Mouse (Mus musculus) ZHBTc4 (cell line): ENCODE results near the gene Morc3.

Experiments
- DNase-seq: peaks from one replicate; pipeline ENCODE4 v3.0.0-alpha.2; 2011; ENCODE audit warnings: low read depth, low spot score

Morc3 gene

DNA sequence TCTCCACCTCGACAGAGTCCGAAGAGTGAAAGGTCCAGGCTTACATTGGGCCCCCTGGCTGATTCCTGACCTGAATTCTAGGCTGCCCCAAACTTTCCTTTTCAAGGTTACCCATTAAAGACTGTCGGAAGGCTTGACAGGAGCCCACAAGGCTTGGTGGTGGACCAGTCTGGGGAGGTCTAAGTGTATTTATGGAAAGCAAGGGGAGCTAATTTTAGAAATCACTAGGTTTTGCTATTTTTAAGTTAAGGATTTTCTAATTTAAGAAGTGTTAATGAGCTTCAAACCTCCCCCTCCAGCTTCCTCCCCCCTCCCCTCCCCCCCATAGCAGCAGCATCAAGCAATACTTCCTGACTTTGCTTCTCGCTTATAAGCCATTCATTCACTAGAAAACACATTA lies 88.8 kb downstream of the Morc3 start:
- DNase-seq = no peak

DNA sequence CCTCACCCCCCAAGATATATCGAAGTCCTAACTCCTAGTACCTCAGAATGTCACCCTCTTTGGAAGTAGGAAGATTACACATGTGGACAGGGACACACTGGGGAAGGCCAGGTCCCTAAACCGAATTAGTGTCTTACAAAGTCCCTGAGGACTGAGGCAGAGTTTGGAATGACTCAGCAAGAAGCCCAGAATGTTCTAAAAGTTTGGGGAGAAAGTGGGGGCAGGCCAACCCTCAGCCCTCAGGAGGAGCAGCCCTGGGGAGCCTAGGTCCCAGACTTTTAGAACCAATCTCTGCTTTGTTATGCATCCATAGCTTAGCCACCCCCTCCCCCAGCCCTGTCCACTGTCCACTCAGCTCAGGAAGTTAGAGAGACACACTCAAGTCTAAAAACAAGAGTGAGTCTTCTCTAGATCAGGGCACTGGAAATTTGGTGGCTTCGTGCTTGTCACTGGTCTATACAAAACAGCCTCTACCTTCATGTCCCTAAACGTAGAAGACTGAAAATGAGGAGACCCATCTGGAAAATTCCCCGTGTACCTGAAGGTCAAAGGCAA lies 91.0 kb downstream of the Morc3 start:
- no peak for DNase-seq

DNA sequence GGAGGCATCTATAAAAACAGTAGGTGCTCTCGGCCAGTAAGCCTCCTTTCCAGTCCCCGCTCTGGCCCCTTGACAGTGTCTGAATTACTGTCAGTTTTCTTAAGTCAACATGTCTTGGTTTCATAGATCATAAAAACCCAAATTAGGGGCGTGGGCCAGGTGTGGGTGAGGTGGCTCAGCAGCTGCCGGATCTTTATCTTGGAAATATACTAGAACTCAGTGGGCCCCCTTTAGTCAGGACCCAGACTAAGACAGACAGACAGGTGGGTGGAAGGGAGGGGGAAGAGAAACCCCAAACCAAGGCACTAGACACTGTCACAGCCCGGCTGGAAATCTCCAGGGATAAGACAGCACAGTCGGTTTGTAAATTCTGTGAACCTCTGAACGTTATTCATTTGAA lies 91.9 kb downstream of the Morc3 start:
- DNase-seq = no peak
